Mouse (Mus musculus) hindbrain, embryonic 15.5 days (tissue): Measurements from ENCODE around the gene Enox1. TPM values are rescaled to one million over a fixed set of nuclear protein-coding genes. Genes with fewer than 3 reads are reported as not detected.

ENCODE experiments used
- ATAC-seq: fragments of 200-750 bp; cut with Nextera tagmentation; 2 replicates; pipeline ENCODE4 v1.8.0; 2017; ENCODE audit warnings: low read depth, moderate number of reproducible peaks, moderate TSS enrichment; ENCODE audit not compliant: low FRiP score
- H3K27ac ChIP-seq: fragments of 300-500 bp; sonication (generic); replicated peaks from 2 replicates; pipeline ENCODE4 v1.5.1; 2015; ENCODE audit warnings: mild to moderate bottlenecking, inconsistent platforms
- H3K27me3 ChIP-seq: fragments of 300-500 bp; sonication (generic); 2 replicates; pipeline ENCODE4 v1.6.1; 2015; ENCODE audit warnings: control low read depth, inconsistent platforms
- H3K36me3 ChIP-seq: fragments of 300-500 bp; sonication (generic); 2 replicates; pipeline ENCODE4 v1.6.1; 2015; ENCODE audit warnings: control low read depth, inconsistent platforms
- H3K4me1 ChIP-seq: fragments of 300-500 bp; sonication (generic); replicated peaks from 2 replicates; pipeline ENCODE4 v1.6.1; 2015; ENCODE audit warnings: control low read depth, inconsistent platforms
- H3K4me2 ChIP-seq: fragments of 300-500 bp; sonication (generic); 2 replicates; pipeline ENCODE4 v1.6.1; 2015; ENCODE audit warnings: moderate library complexity, mild to moderate bottlenecking, inconsistent platforms
- H3K4me3 ChIP-seq: fragments of 300-500 bp; sonication (generic); 2 replicates; pipeline ENCODE4 v1.5.1; 2015; ENCODE audit warnings: mild to moderate bottlenecking, inconsistent platforms
- H3K9ac ChIP-seq: fragments of 300-500 bp; sonication (generic); 2 replicates; pipeline ENCODE4 v1.6.1; 2015; ENCODE audit warnings: inconsistent platforms
- H3K9me3 ChIP-seq: fragments of 300-500 bp; sonication (generic); 2 replicates; pipeline ENCODE4 v1.6.1; 2016; ENCODE audit warnings: control low read depth, inconsistent platforms
- WGBS: fragments of 180-500 bp; shearing (Covaris S2); methylation state at CpG from one replicate; pipeline ENCODE4 v1.1.7; 2015; 5-methylcytosine and 5-hydroxymethylcytosine counted together
- polyA plus RNA-seq: library from polyadenylated mRNA; unstranded; fragments of >200 nt; fragmentation: Nextera tagmentation; extraction: Ambion mirVana; gene quantifications from 2 replicates; pipeline ENCODE4 v1.2.1, GENCODE M21; 2015

Gene Enox1
- polyA plus RNA-seq, 1 experiment from 2014 or later = 43.5 TPM

DNA sequence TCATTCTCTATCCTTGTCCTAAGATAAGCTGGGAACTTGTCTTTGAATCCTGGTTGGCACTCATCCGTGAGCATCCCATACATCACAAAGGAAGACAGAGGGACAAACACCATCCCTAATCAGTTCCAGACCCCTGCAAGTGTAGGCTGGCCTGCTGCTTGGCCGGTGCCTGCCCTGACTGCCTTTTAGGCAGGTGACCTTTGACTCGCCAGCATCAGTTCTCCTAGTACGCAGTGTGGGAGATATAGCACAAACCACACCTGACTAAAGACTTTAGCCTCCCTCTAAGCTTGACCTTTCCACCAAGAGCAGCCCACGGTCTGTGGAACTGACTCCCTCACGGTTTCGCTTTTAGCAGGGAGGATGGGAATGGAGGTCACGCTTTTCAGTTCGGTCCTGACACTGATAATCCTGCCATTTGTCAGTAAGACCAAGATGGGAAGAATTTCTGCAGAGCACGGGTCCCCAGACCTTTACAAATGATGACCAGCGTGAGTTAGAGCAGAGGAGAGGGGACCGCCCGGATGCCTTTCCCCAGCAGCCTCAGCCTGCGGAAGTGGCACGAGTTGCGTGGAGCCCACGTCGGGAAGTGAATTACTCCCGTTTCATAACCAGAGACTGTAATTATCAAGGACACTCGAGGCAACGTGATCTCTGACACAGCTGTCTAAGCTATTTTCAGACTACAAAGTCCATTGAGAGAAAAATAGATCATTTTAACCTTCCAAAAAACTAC, 550.1 kb downstream of the Enox1 start:
- Histone ChIP-seq H3K4me1 (no peaks in the 10 kb centered on the region; the same call in 1 of the 2 replicates), H3K27me3 (no peaks in the 10 kb centered on the region), H3K9me3 (no peaks in the 10 kb centered on the region), H3K4me2 (no peak overlapping the region), H3K36me3 (peaks cover 8% of the 10 kb centered on the region), H3K9ac (no peak overlapping the region), H3K4me3 (no peak overlapping the region), H3K27ac (no peak overlapping the region)
- ATAC-seq = no peak
- 68% methylated on average over 21 of the region's 21 CpGs for WGBS

DNA sequence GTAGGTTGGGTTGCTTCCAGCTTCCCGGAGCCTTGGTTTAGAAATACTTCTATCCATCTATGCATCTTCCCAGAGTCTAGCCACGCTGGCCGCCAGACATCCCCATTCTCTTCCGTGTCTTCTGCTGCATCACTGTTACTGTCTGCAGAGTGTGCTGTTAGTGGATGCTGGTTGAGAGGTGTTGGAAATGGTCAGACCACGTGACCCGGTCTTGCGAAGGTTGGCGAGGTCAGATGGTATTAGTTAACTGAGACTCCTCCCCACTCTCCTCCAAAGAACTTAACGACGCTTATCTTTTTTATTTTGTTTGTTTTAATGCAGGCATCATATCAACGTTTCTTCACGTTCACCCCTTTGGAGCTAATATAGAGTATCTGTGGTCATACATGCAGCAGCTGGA, 550.7 kb downstream of the Enox1 start:
- WGBS = 91% methylated on average over 12 of the region's 12 CpGs
- no peak overlapping the region for H3K9ac ChIP-seq
- no peaks in the 10 kb centered on the region; the same call in 1 of the 2 replicates for H3K4me1 ChIP-seq
- ATAC-seq = no peak
- H3K4me3 ChIP-seq = no peak overlapping the region
- H3K9me3 ChIP-seq = no peaks in the 10 kb centered on the region
- no peak overlapping the region for H3K4me2 ChIP-seq
- peaks cover 4% of the 10 kb centered on the region; the same call in 1 of the 2 replicates for H3K36me3 ChIP-seq
- H3K27me3 ChIP-seq = no peaks in the 10 kb centered on the region
- no peak overlapping the region for H3K27ac ChIP-seq

DNA sequence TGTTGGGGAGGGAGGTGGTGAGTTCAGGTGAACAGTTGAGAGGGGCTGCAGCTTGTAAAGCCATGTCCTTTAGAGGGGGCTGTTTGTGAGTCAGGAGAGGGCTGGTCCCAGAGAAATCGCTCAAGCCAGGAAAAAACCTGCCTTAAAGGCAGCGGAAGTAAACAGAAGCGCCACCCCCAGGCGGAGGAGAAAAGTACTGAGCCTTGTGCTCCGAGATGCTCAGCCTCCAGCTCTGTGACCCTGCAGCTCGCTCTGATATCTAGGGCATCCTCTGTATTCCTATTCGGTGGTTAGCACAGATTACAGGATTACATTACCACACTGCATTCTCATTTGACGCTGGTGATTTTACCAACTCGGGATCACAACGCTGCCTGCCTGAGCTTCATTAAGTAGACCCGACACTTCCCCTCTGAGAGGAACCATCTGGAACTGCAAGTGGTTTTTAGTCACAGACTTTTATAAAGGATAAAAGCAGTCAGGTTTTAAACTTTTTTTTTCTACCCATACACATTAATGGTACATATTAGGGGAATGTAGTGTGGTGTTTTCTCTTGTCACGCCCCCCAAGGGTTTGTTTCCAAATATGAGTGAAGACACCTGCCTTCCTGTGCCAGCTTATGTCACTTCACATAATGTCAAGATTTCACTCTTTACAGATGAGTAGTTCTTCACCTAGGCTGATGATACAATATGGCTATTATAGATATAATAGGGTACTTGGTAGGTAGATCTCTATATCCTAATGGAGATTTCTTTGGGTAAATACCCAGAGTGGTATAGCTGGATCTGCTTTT, 552.0 kb downstream of the Enox1 start:
- Histone ChIP-seq H3K4me2 (no peak overlapping the region), H3K4me1 (no peaks in the 10 kb centered on the region; the same call in 1 of the 2 replicates), H3K36me3 (peaks cover 4% of the 10 kb centered on the region; the same call in 1 of the 2 replicates), H3K27ac (no peak overlapping the region), H3K9ac (no peak overlapping the region), H3K4me3 (no peak overlapping the region), H3K9me3 (no peaks in the 10 kb centered on the region), H3K27me3 (no peaks in the 10 kb centered on the region)
- no peak for ATAC-seq
- 53% methylated on average over 12 of the region's 12 CpGs for WGBS

DNA sequence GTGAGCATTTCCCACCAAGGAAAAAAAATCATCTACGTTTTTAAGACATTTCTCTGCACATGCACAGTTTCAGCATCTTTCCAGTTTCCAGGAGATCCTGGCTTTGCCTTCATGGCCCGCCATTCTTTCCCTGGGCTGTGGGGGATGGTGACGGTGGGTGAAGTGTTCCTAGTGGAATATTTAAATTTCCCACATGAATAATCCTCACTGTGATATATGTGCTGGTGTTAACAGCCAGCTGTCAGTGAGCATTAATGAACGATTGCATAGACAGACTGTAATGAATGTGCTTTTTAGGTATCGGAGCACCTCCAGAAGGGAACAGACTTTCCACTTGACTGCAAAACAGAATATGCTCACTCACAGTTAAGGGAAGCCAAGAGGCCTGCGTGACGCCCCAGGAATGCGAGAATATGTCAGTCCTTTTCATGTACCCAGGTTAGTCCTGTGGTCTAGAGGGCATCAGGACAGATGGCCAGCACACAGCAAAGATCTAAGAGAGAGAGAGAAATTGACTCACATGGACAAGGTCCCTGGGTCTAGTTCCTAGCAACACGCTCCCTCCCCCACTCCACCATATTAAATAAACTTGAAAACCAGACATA, 558.5 kb downstream of the Enox1 start:
- H3K36me3 ChIP-seq = no peaks in the 10 kb centered on the region; the same call in 1 of the 2 replicates
- no peaks in the 10 kb centered on the region for H3K27me3 ChIP-seq
- no peak for ATAC-seq
- 0 out of 2 replicates have a peak overlapping the region, but pooled peaks have one; percentile 30 for H3K27ac ChIP-seq
- H3K4me2 ChIP-seq = no peak overlapping the region
- no peaks in the 10 kb centered on the region for H3K9me3 ChIP-seq
- H3K4me1 ChIP-seq = peaks cover 9% of the 10 kb centered on the region; the same call in 1 of the 2 replicates
- H3K4me3 ChIP-seq = no peak overlapping the region
- 56% methylated on average over 9 of the region's 9 CpGs for WGBS
- H3K9ac ChIP-seq = no peak overlapping the region

DNA sequence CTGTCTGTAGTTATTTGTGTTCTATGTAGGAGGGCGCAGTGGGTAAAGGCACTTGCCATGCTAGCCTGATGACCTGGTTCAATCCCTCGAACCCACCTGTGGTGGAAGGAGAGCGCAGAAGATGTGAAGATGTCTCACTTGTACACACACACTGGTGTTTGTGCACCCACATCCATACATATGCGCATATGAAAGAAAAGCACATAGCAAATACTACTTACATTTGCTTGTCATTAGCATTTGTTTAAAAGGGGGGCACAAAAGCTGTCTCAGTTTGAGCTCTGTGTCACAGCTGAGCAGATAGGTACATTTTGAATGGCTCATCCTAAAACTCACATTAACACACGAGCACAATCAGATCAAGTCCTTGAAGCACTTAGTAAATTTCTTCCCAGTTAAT, 560.4 kb downstream of the Enox1 start:
- Histone ChIP-seq H3K9ac (no peak overlapping the region), H3K4me2 (no peak overlapping the region), H3K9me3 (no peaks in the 10 kb centered on the region), H3K4me3 (no peak overlapping the region), H3K27me3 (no peaks in the 10 kb centered on the region), H3K27ac (no peak overlapping the region), H3K36me3 (no peaks in the 10 kb centered on the region; the same call in 1 of the 2 replicates), H3K4me1 (peaks cover 9% of the 10 kb centered on the region; the same call in 1 of the 2 replicates)
- ATAC-seq = no peak
- WGBS = 89% methylated on average over 5 of the region's 5 CpGs

DNA sequence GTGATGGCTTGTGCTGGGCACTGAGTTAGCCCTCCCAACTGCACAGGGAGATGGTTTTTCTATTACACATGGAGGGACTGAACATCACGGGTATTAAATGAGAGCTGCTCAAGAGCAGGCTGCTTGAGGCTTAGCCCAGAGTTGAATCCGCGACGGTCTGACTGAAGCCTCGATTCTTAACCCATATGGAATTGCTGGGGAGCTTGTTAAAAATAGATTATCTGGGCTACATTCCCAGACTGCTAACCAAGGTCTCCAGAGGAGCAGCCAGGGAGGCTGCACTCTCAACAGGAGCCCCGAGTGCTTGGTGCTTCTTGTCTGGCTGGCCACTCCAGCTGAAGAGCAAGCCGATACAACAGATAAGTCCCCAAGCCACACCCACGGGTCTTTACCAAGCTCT, 562.3 kb downstream of the Enox1 start:
- H3K9ac ChIP-seq = no peak overlapping the region
- H3K4me3 ChIP-seq = no peak overlapping the region
- 65% methylated on average over 8 of the region's 8 CpGs for WGBS
- H3K9me3 ChIP-seq = no peaks in the 10 kb centered on the region
- peaks cover 9% of the 10 kb centered on the region; the same call in 1 of the 2 replicates for H3K4me1 ChIP-seq
- H3K27me3 ChIP-seq = no peaks in the 10 kb centered on the region
- no peaks in the 10 kb centered on the region; the same call in 1 of the 2 replicates for H3K36me3 ChIP-seq
- ATAC-seq = no peak
- H3K4me2 ChIP-seq = no peak overlapping the region
- no peak overlapping the region for H3K27ac ChIP-seq

DNA sequence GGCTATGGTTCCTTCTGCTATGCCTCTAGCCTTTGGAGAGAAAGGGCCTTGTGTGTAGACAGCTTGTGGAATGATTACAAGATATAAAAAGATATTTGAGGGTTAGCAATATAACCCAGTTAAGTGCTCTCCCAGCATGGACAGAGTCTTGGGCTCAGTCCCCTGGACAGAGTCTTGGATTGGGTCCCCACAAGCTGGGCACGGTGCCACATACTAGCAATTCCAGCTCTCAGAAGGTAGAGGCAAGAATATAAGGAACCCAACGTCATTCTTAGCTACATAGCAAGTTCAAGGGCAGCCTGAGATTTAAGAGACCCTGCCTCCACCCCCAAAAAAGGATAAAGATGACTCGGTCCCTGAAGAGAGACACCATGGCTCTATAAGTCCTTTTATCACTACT, 581.5 kb downstream of the Enox1 start:
- H3K27me3 ChIP-seq = no peaks in the 10 kb centered on the region
- no peak overlapping the region for H3K9ac ChIP-seq
- no peaks in the 10 kb centered on the region for H3K4me1 ChIP-seq
- H3K4me3 ChIP-seq = no peak overlapping the region
- H3K27ac ChIP-seq = no peak overlapping the region
- no peaks in the 10 kb centered on the region for H3K9me3 ChIP-seq
- no peak for ATAC-seq
- no peak overlapping the region for H3K4me2 ChIP-seq
- H3K36me3 ChIP-seq = no peaks in the 10 kb centered on the region
- WGBS = 81% methylated on average over 3 of the region's 3 CpGs

DNA sequence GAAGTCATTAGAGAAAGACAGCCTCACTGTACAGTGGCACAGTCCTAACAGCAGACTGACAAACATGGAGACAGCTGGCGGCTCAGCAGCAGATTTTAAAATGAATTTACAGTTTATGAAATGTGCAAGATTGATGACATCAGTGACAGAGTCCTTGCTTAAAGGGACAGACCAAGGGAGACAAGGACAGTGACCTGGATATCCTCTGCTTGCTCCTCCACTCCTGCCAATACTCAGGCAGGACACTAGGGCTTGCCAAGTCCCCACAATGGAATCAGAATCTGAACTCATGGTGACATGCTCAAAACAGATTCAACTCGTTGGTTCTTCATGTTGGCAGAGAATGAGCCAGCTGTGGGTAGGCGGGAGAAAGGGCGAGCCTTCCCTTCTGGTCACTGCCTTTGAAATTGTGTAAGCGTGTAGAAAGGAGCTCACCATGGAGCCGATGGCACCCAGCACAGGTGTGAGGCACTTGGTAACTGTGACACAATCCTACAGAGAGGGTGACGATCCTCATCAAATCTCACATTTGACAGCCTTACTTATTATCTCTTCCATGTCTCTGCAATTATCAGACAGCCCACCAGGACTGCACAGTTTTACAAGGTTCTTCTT, 582.3 kb downstream of the Enox1 start:
- no peak; the same call in 1 of the 2 replicates for ATAC-seq
- H3K27ac ChIP-seq = no peak overlapping the region
- no peak overlapping the region for H3K4me3 ChIP-seq

DNA sequence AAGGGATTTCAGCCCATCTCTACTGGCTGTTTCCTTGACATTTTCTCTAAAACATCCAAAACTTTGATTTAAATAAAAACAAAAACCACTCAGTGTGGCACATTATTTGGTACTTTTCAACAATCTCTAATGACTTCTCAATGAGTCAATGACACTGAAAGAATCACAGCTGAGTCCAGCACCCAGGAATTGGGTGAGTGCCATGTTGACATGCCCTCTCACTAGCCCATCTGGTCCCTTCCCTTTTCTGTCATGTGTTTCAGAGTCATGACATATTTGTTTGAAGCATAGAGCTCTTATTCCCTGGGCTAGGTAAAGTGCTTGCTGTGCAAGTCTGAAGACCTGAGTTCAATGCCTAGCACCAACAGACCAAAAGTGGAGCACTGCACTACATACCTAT, 582.8 kb downstream of the Enox1 start:
- no peaks in the 10 kb centered on the region for H3K9me3 ChIP-seq
- no peak overlapping the region for H3K4me3 ChIP-seq
- H3K27ac ChIP-seq = no peak overlapping the region
- H3K4me1 ChIP-seq = no peaks in the 10 kb centered on the region
- H3K27me3 ChIP-seq = no peaks in the 10 kb centered on the region
- ATAC-seq = no peak
- H3K9ac ChIP-seq = no peak overlapping the region
- no peaks in the 10 kb centered on the region for H3K36me3 ChIP-seq
- H3K4me2 ChIP-seq = no peak overlapping the region

More for the DNA sequence above, 582.3 kb downstream of the Enox1 start:
- Histone ChIP-seq H3K4me2 (no peak overlapping the region), H3K4me1 (no peaks in the 10 kb centered on the region), H3K27me3 (no peaks in the 10 kb centered on the region), H3K36me3 (no peaks in the 10 kb centered on the region), H3K9me3 (no peaks in the 10 kb centered on the region), H3K9ac (no peak overlapping the region)
- 72% methylated on average over 7 of the region's 7 CpGs for WGBS

DNA sequence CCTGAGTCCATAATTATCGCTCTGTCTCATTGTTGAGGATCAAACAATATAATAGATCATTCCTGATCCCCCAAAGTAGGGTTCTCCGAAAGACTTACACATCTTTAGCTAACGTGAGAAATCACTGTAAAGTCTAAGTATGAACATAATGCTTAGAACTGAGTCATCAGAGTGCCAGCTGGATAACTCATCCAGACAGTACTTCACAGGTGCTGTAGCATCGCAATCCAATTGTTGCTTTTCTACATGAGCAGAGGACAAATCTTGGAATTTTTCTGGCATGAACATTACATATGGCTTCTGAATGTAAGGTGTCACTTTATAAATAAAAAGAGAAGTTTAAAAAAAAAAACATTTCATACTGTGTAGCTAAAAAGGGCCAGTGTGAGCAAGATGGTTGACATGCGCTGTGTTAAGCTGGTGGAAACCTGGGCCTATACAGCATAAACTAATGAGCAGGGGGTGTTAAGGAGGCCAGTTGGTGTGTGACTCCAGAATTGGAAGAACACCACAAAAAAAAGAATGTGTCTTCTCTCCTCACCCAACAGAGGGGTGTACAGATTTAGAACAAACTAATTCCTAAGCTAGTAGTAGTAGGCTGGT, 588.2 kb downstream of the Enox1 start:
- 93% methylated on average over 5 of the region's 5 CpGs for WGBS
- no peaks in the 10 kb centered on the region for H3K4me1 ChIP-seq

DNA sequence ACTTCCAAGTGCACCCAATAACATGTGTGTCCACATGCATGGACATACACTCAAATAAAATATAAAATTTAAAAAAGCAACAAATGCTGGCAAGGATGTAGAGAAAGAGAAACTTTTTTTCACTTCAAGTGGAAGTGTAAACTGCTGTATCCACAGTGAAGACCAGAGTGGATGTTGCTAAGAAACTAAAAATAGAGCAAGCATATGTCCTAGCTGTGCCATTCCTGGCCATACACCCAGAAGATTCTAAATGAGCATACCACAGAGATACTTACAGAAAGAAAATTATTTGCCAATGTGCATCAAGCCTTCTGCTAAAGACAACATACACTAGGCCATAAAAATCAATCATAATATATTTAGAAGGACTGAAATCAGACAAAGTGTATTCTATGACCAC, 592.4 kb downstream of the Enox1 start:
- Histone ChIP-seq H3K4me3 (no peak overlapping the region), H3K36me3 (no peaks in the 10 kb centered on the region), H3K27ac (no peak overlapping the region), H3K4me1 (no peaks in the 10 kb centered on the region), H3K9me3 (no peaks in the 10 kb centered on the region), H3K27me3 (no peaks in the 10 kb centered on the region), H3K4me2 (no peak overlapping the region), H3K9ac (no peak overlapping the region)
- ATAC-seq = no peak

More for the DNA sequence above, 588.2 kb downstream of the Enox1 start:
- Histone ChIP-seq H3K9me3 (no peaks in the 10 kb centered on the region), H3K9ac (no peak overlapping the region), H3K4me2 (no peak overlapping the region), H3K36me3 (no peaks in the 10 kb centered on the region), H3K27me3 (no peaks in the 10 kb centered on the region), H3K27ac (no peak overlapping the region), H3K4me3 (no peak overlapping the region)
- no peak for ATAC-seq
